Mouse (Mus musculus) subcutaneous adipose tissue, adult 2 months (tissue): Measurements from ENCODE around the gene Gm21704. TPM values are rescaled to one million over a fixed set of nuclear protein-coding genes. Genes with fewer than 3 reads are reported as not detected.

Experiments used
- polyA plus RNA-seq: library from polyadenylated mRNA; depleted of rRNA; stranded (reverse); fragments of >200 nt; gene quantifications from 2 replicates; pipeline ENCODE4 v1.2.3, GENCODE M21; 2012; ENCODE audit warnings: low replicate concordance; rRNA removed

The Gm21704 gene
- not detected in 2 replicates for polyA plus RNA-seq

GRCm38 (mm10) chrY:3410067-3410466, at the start of gene Gm21704, which contains the start of gene Gm21708:
Gm21704 (minus strand) TSS chrY:3410167.
Gm21708 (minus strand) TSS chrY:3410167.

GRCm38 (mm10) chrY:3345229-3345628, 64.7 kb downstream of the Gm21704 start, which contains the start of gene Gm21693:
Gm21693 (minus strand) TSS chrY:3345329.

Other genes starting within 250 kb of the Gm21704 start
- gene Gm21677, start 103.7 kb downstream of the Gm21704 start, polyA plus RNA-seq, result not detected in 2 replicates
- not detected in 2 replicates for gene Gm21693, start 64.8 kb downstream of the Gm21704 start, polyA plus RNA-seq
- not detected in 2 replicates for gene Gm21708, start within 50 bp of the Gm21704 start, polyA plus RNA-seq